Mouse (Mus musculus) neural tube, embryonic 11.5 days (tissue): Measurements from ENCODE around the gene E030018B13Rik. TPM values are rescaled to one million over a fixed set of nuclear protein-coding genes. Genes with fewer than 3 reads are reported as not detected.

Experiments
- ATAC-seq: fragments of 200-750 bp; cut with Nextera tagmentation; 2 replicates; pipeline ENCODE4 v1.8.0; 2017; ENCODE audit warnings: moderate number of reproducible peaks, mild to moderate bottlenecking, moderate TSS enrichment, moderate library complexity; ENCODE audit not compliant: insufficient read depth, low FRiP score, low TSS enrichment
- DNase-seq: peaks from one replicate; pipeline ENCODE4 v3.0.0-alpha.2; 2015; ENCODE audit warnings: low spot score
- H3K27ac ChIP-seq: fragments of 300-500 bp; sonication (generic); 2 replicates; pipeline ENCODE4 v1.5.1; 2014; ENCODE audit warnings: low read depth, mild to moderate bottlenecking, low read length
- H3K27me3 ChIP-seq: fragments of 300-500 bp; sonication (generic); 2 replicates; pipeline ENCODE4 v1.6.1; 2014; ENCODE audit warnings: mild to moderate bottlenecking, low read length, mixed read lengths; ENCODE audit not compliant: control insufficient read depth, insufficient read depth
- H3K36me3 ChIP-seq: fragments of 300-500 bp; sonication (generic); 2 replicates; pipeline ENCODE4 v1.6.1; 2014; ENCODE audit warnings: mild to moderate bottlenecking, low read length, moderate library complexity, mixed read lengths; ENCODE audit not compliant: control insufficient read depth, insufficient read depth
- H3K4me1 ChIP-seq: fragments of 300-500 bp; sonication (generic); 2 replicates; pipeline ENCODE4 v1.6.1; 2014; ENCODE audit warnings: low read length, mixed read lengths; ENCODE audit not compliant: control insufficient read depth, insufficient read depth
- H3K4me2 ChIP-seq: fragments of 300-500 bp; sonication (generic); 2 replicates; pipeline ENCODE4 v1.6.1; 2014; ENCODE audit warnings: low read depth, mild to moderate bottlenecking, moderate library complexity
- H3K4me3 ChIP-seq: fragments of 300-500 bp; sonication (generic); 2 replicates; pipeline ENCODE4 v1.5.1; 2014; ENCODE audit warnings: low read depth, low read length
- H3K9ac ChIP-seq: fragments of 300-500 bp; sonication (generic); 2 replicates; pipeline ENCODE4 v1.6.1; 2014; ENCODE audit warnings: mild to moderate bottlenecking, low read length
- H3K9me3 ChIP-seq: fragments of 300-500 bp; sonication (generic); 2 replicates; pipeline ENCODE4 v1.6.1; 2016; ENCODE audit warnings: low read length; ENCODE audit not compliant: control insufficient read depth
- WGBS: fragments of 180-500 bp; shearing (Covaris S2); extraction: QIAGEN DNeasy Blood & Tissue Kit; methylation state at CpG from one replicate; pipeline ENCODE4 v1.1.7; 2014; 5-methylcytosine and 5-hydroxymethylcytosine counted together
- polyA plus RNA-seq: library from polyadenylated mRNA; unstranded; fragments of >200 nt; fragmentation: Nextera tagmentation; extraction: Ambion mirVana; gene quantifications from 2 replicates; pipeline ENCODE4 v1.2.1, GENCODE M21; 2014

The E030018B13Rik gene
- polyA plus RNA-seq, 1 experiment from 2014 or later: not detected

- Histone ChIP-seq H3K9me3 (no peaks in the 10 kb centered on the region), H3K27ac (no peak overlapping the region), H3K36me3 (no peaks in the 10 kb centered on the region), H3K27me3 (no peaks in the 10 kb centered on the region), H3K9ac (no peak overlapping the region), H3K4me3 (no peak overlapping the region), H3K4me1 (no peaks in the 10 kb centered on the region), H3K4me2 (no peak overlapping the region)
- WGBS: 43% methylated on average over 2 of the region's 2 CpGs
- DNase-seq: no peak
- no peak for ATAC-seq
Observed at GRCm38 (mm10) chr7:63943946-63944345, 27.3 kb downstream of the E030018B13Rik start.

- Histone ChIP-seq H3K27me3 (no peaks in the 10 kb centered on the region), H3K9me3 (no peaks in the 10 kb centered on the region), H3K4me1 (0 out of 2 replicates have a peak, but pooled peaks cover 3% of the 10 kb centered on the region), H3K27ac (no peak overlapping the region), H3K4me3 (no peak overlapping the region), H3K4me2 (no peak overlapping the region), H3K9ac (no peak overlapping the region), H3K36me3 (no peaks in the 10 kb centered on the region)
- 58% methylated on average over 11 of the region's 11 CpGs for WGBS
- no peak for ATAC-seq
- no peak for DNase-seq
Observed at GRCm38 (mm10) chr7:63947514-63948487, 31.1 kb downstream of the E030018B13Rik start.

- Histone ChIP-seq H3K27me3 (no peaks in the 10 kb centered on the region), H3K4me2 (no peak overlapping the region), H3K9me3 (no peaks in the 10 kb centered on the region), H3K27ac (no peak overlapping the region), H3K36me3 (no peaks in the 10 kb centered on the region), H3K4me1 (0 out of 2 replicates have a peak, but pooled peaks cover 3% of the 10 kb centered on the region), H3K4me3 (no peak overlapping the region), H3K9ac (no peak overlapping the region)
- ATAC-seq: no peak
- WGBS: 52% methylated on average over 3 of the region's 3 CpGs
- DNase-seq: no peak
Observed at GRCm38 (mm10) chr7:63949176-63949575, 32.5 kb downstream of the E030018B13Rik start.

- Histone ChIP-seq H3K27ac (no peak overlapping the region), H3K27me3 (no peaks in the 10 kb centered on the region), H3K9ac (no peak overlapping the region), H3K9me3 (no peaks in the 10 kb centered on the region), H3K4me3 (no peak overlapping the region), H3K4me1 (0 out of 2 replicates have a peak, but pooled peaks cover 3% of the 10 kb centered on the region), H3K4me2 (no peak overlapping the region), H3K36me3 (no peaks in the 10 kb centered on the region)
- ATAC-seq (no peak), DNase-seq (no peak)
- 78% methylated on average over 10 of the region's 10 CpGs for WGBS
Observed at GRCm38 (mm10) chr7:63950931-63951607, 34.4 kb downstream of the E030018B13Rik start.

- Histone ChIP-seq H3K9me3 (no peaks in the 10 kb centered on the region), H3K27ac (no peak overlapping the region), H3K4me1 (peaks cover 5% of the 10 kb centered on the region; the same call in 1 of the 2 replicates), H3K9ac (no peak overlapping the region), H3K4me3 (no peak overlapping the region), H3K27me3 (no peaks in the 10 kb centered on the region), H3K36me3 (no peaks in the 10 kb centered on the region), H3K4me2 (no peak overlapping the region)
- ATAC-seq: no peak
- no peak for DNase-seq
- 63% methylated on average over 7 of the region's 7 CpGs for WGBS
Observed at GRCm38 (mm10) chr7:63952077-63952898, 35.6 kb downstream of the E030018B13Rik start.

- H3K27me3 ChIP-seq: no peaks in the 10 kb centered on the region
- H3K9me3 ChIP-seq: no peaks in the 10 kb centered on the region
- H3K4me2 ChIP-seq: no peak overlapping the region
- H3K9ac ChIP-seq: no peak overlapping the region
- H3K36me3 ChIP-seq: no peaks in the 10 kb centered on the region
- DNase-seq: no peak
- WGBS: 95% methylated on average over 2 of the region's 2 CpGs
- peaks cover 17% of the 10 kb centered on the region for H3K4me1 ChIP-seq
- H3K27ac ChIP-seq: no peak overlapping the region
- H3K4me3 ChIP-seq: no peak overlapping the region
- ATAC-seq: no peak
Observed at GRCm38 (mm10) chr7:63955440-63955839, 38.8 kb downstream of the E030018B13Rik start.

GRCm38 (mm10) chr7:63956138-63956823 lies 39.6 kb downstream of the E030018B13Rik start:
- H3K4me1 ChIP-seq: peaks cover 17% of the 10 kb centered on the region
- peak overlapping the region; percentile 2; the same call in 1 of the 2 replicates for H3K4me2 ChIP-seq
- H3K9ac ChIP-seq: 0 out of 2 replicates have a peak overlapping the region, but pooled peaks have one; percentile 11
- no peak for ATAC-seq
- no peak overlapping the region for H3K4me3 ChIP-seq
- peak overlapping the region; percentile 90 for H3K27ac ChIP-seq
- H3K36me3 ChIP-seq: no peaks in the 10 kb centered on the region
- DNase-seq: no peak
- 68% methylated on average over 14 of the region's 14 CpGs for WGBS
- H3K9me3 ChIP-seq: no peaks in the 10 kb centered on the region
- H3K27me3 ChIP-seq: no peaks in the 10 kb centered on the region
